Mouse (Mus musculus) neural tube, embryonic 10.5 days (tissue): ENCODE results near the gene Smco2.

Experiments used
- DNase-seq: peaks from one replicate; pipeline ENCODE4 v3.0.0-alpha.2; 2017; ENCODE audit warnings: low spot score; ENCODE audit errors: extremely low spot score

Smco2 gene

GRCm38 (mm10) chr6:146899647-146900046, 49.7 kb downstream of the Smco2 start:
- DNase-seq = no peak

- no peak for DNase-seq
Measured at GRCm38 (mm10) chr6:146901929-146902328, 52.0 kb downstream of the Smco2 start.

- no peak for DNase-seq
Measured at GRCm38 (mm10) chr6:146903632-146904031, 53.7 kb downstream of the Smco2 start.

- no peak for DNase-seq
Measured at GRCm38 (mm10) chr6:146904707-146905106, 54.8 kb downstream of the Smco2 start.

- no peak for DNase-seq
Measured at GRCm38 (mm10) chr6:146906000-146906786, 56.3 kb downstream of the Smco2 start.

GRCm38 (mm10) chr6:146907061-146907794, 57.3 kb downstream of the Smco2 start:
- no peak for DNase-seq

- no peak for DNase-seq
Measured at GRCm38 (mm10) chr6:146907795-146908190, 57.9 kb downstream of the Smco2 start.

- no peak for DNase-seq
Measured at GRCm38 (mm10) chr6:146908801-146909200, 58.9 kb downstream of the Smco2 start.

GRCm38 (mm10) chr6:146909725-146910489, 60.0 kb downstream of the Smco2 start:
- no peak for DNase-seq

GRCm38 (mm10) chr6:146910801-146911200, 60.9 kb downstream of the Smco2 start:
- DNase-seq = no peak

GRCm38 (mm10) chr6:146912835-146913488, 63.1 kb downstream of the Smco2 start:
- DNase-seq = no peak

GRCm38 (mm10) chr6:146913489-146914198, 63.7 kb downstream of the Smco2 start:
- DNase-seq = no peak

GRCm38 (mm10) chr6:146915808-146916207, 65.9 kb downstream of the Smco2 start:
- no peak for DNase-seq

- no peak for DNase-seq
Measured at GRCm38 (mm10) chr6:146917396-146917795, 67.5 kb downstream of the Smco2 start.

- no peak for DNase-seq
Measured at GRCm38 (mm10) chr6:146918341-146918740, 68.4 kb downstream of the Smco2 start.
